Mouse (Mus musculus) intestine, embryonic 15.5 days (tissue): ENCODE measurements around the gene Trappc2l. TPM values are rescaled to one million over a fixed set of nuclear protein-coding genes. Genes with fewer than 3 reads are reported as not detected.

ENCODE experiments used
- ATAC-seq: fragments of 200-750 bp; cut with Nextera tagmentation; 2 replicates; pipeline ENCODE4 v1.8.0; 2017; ENCODE audit warnings: moderate TSS enrichment, moderate library complexity
- H3K27ac ChIP-seq: fragments of 300-500 bp; sonication (generic); 2 replicates; pipeline ENCODE4 v1.5.1; 2015; ENCODE audit warnings: mild to moderate bottlenecking, inconsistent platforms
- H3K27me3 ChIP-seq: fragments of 300-500 bp; sonication (generic); replicated peaks from 2 replicates; pipeline ENCODE4 v1.6.1; 2015; ENCODE audit warnings: inconsistent platforms
- H3K36me3 ChIP-seq: fragments of 300-500 bp; sonication (generic); 2 replicates; pipeline ENCODE4 v1.6.1; 2015; ENCODE audit warnings: inconsistent platforms
- H3K4me1 ChIP-seq: fragments of 300-500 bp; sonication (generic); replicated peaks from 2 replicates; pipeline ENCODE4 v1.6.1; 2015; ENCODE audit warnings: inconsistent platforms
- H3K4me2 ChIP-seq: fragments of 300-500 bp; sonication (generic); replicated peaks from 2 replicates; pipeline ENCODE4 v1.6.1; 2015; ENCODE audit warnings: mild to moderate bottlenecking, inconsistent platforms
- H3K4me3 ChIP-seq: fragments of 300-500 bp; sonication (generic); replicated peaks from 2 replicates; pipeline ENCODE4 v1.5.1; 2015; ENCODE audit warnings: inconsistent platforms
- H3K9ac ChIP-seq: fragments of 300-500 bp; sonication (generic); 2 replicates; pipeline ENCODE4 v1.6.1; 2015; ENCODE audit warnings: inconsistent platforms
- H3K9me3 ChIP-seq: fragments of 300-500 bp; sonication (generic); 2 replicates; pipeline ENCODE4 v1.6.1; 2016; ENCODE audit warnings: inconsistent platforms
- WGBS: fragments of 180-500 bp; shearing (Covaris S2); methylation state at CpG from one replicate; pipeline ENCODE4 v1.1.7; 2015; 5-methylcytosine and 5-hydroxymethylcytosine counted together
- polyA plus RNA-seq: library from polyadenylated mRNA; unstranded; fragments of >200 nt; fragmentation: Nextera tagmentation; extraction: Ambion mirVana; gene quantifications from 2 replicates; pipeline ENCODE4 v1.2.1, GENCODE M21; 2015

Gene Trappc2l
- polyA plus RNA-seq, result 58.0 and 76.0 TPM in 2 replicates

GRCm38 (mm10) chr8:122611295-122612133, at the start of gene Trappc2l, which contains the start of gene Galns:
Trappc2l (plus strand) TSS chr8:122611640.
Galns (minus strand) TSS chr8:122611463.
- H3K9me3 ChIP-seq, result no peaks in the 10 kb centered on the region
- peak within 1 kb of the TSS; percentile 86 for H3K27ac ChIP-seq
- H3K4me1 ChIP-seq, result peaks cover 21% of the 10 kb centered on the region
- no peaks in the 10 kb centered on the region for H3K27me3 ChIP-seq
- ATAC-seq, result peak; percentile 98
- H3K4me3 ChIP-seq, result peak within 1 kb of the TSS; percentile 60
- H3K9ac ChIP-seq, result peak within 1 kb of the TSS; percentile 72
- H3K36me3 ChIP-seq, result peaks cover 2% of the 10 kb centered on the region; the same call in 1 of the 2 replicates
- under 1% methylated on average over 47 of the region's 57 CpGs for WGBS
- H3K4me2 ChIP-seq, result peak within 1 kb of the TSS; percentile 83

- H3K27ac ChIP-seq, result no peak overlapping the region
- 75% methylated on average over 25 of the region's 25 CpGs for WGBS
- no peaks in the 10 kb centered on the region for H3K9me3 ChIP-seq
Observed at GRCm38 (mm10) chr8:122564363-122565352, 46.8 kb upstream of the Trappc2l start.

DNA sequence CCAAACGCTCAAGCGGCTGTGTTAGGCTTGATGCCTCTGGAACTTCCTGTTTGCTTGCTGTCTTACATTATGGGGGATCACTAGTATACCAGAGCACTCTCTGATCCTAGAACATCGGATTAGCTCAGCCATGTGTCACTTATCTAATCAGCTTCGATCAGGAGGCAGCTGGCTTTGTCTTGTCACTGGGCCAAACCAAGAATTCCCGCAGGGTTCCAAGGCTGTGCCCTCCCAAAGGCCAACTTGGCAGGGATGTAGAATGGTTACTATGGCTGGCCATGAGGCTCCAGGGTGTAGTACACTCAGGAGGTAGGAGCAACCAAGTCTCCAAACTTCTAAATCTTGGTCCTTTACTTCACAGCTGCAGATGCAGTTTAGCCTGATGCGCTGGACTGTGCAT, 44.7 kb upstream of the Trappc2l start:
- 33% methylated on average over 6 of the region's 6 CpGs for WGBS
- peaks cover 21% of the 10 kb centered on the region for H3K36me3 ChIP-seq
- peak overlapping the region; percentile 93 for H3K27ac ChIP-seq
- peak; percentile 3 for ATAC-seq
- no peaks in the 10 kb centered on the region for H3K27me3 ChIP-seq
- peak overlapping the region; percentile 70 for H3K4me2 ChIP-seq
- H3K4me3 ChIP-seq, result peak overlapping the region; percentile 81
- H3K4me1 ChIP-seq, result peaks cover 22% of the 10 kb centered on the region
- no peaks in the 10 kb centered on the region for H3K9me3 ChIP-seq
- peak overlapping the region; percentile 75 for H3K9ac ChIP-seq

More at GRCm38 (mm10) chr8:122564363-122565352, 46.8 kb upstream of the Trappc2l start:
- Histone ChIP-seq H3K9ac (no peak overlapping the region), H3K36me3 (peaks cover under 1% of the 10 kb centered on the region; the same call in 1 of the 2 replicates), H3K27me3 (no peaks in the 10 kb centered on the region), H3K4me1 (peaks cover 18% of the 10 kb centered on the region), H3K4me3 (no peak overlapping the region), H3K4me2 (0 out of 2 replicates have a peak overlapping the region, but pooled peaks have one; percentile 4)
- ATAC-seq, result no peak

DNA sequence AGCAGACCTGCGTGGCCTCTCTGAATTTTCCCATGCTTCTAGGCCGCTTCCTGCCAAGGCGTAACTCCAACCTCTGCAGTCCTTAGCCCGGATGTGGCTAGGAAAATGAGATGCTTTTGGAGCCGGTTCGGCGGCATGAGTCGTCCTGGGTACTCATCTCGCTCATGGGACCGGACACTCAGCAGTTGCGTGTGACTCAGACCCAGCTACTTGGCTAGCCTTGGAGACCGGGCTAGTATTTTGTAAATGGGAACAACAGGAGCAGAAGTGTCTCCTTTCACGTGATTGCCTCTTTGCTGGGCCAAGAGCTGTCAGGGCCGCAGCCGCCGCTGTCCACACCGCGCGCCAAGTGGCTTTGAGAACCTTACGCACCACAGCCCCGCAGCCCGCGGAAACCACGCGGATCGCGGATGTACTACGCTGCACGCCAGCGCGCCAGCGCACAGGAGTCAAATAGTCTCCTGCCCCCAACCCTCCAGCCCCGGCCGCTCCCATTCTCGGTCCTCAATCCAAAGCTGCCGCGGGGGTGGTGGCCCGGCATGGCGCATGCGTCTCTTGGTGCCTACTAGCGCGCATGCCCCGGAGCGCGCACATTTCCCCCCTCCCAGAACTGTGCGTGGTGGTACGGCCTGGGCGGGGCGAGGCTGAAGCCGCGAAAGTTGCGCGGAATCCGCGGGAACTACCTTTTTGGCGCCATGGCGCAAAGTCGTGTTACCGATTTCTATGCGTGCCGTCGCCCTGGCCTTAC, 43.9 kb upstream of the Trappc2l start, which contains the start of gene Cdt1:
Gene Cdt1 (plus strand): TSS at position 655 of the 748 bp plus-strand sequence.
- H3K4me3 ChIP-seq, result peak within 1 kb of the TSS; percentile 81
- ATAC-seq, result peak; percentile 96
- no peaks in the 10 kb centered on the region for H3K27me3 ChIP-seq
- peaks cover 24% of the 10 kb centered on the region for H3K4me1 ChIP-seq
- H3K9ac ChIP-seq, result peak within 1 kb of the TSS; percentile 84
- H3K36me3 ChIP-seq, result peaks cover 29% of the 10 kb centered on the region
- peak within 1 kb of the TSS; percentile 93 for H3K27ac ChIP-seq
- no peaks in the 10 kb centered on the region for H3K9me3 ChIP-seq
- under 1% methylated on average over 62 of the region's 62 CpGs for WGBS
- H3K4me2 ChIP-seq, result peak within 1 kb of the TSS; percentile 70

- H3K4me2 ChIP-seq, result peak overlapping the region; percentile 70
- peak; percentile 42 for ATAC-seq
- peaks cover 31% of the 10 kb centered on the region for H3K36me3 ChIP-seq
- peak overlapping the region; percentile 90 for H3K27ac ChIP-seq
- H3K4me1 ChIP-seq, result peaks cover 25% of the 10 kb centered on the region
- no peaks in the 10 kb centered on the region for H3K9me3 ChIP-seq
- H3K9ac ChIP-seq, result peak overlapping the region; percentile 84
- WGBS, result 1% methylated on average over 34 of the region's 34 CpGs
- H3K4me3 ChIP-seq, result peak overlapping the region; percentile 81
- no peaks in the 10 kb centered on the region for H3K27me3 ChIP-seq
Observed at GRCm38 (mm10) chr8:122568109-122568504, 43.3 kb upstream of the Trappc2l start.

- no peak for ATAC-seq
- Histone ChIP-seq H3K9ac (peak overlapping the region; percentile 84), H3K27ac (no peak overlapping the region), H3K4me2 (peak overlapping the region; percentile 70), H3K4me1 (peaks cover 26% of the 10 kb centered on the region), H3K9me3 (no peaks in the 10 kb centered on the region), H3K36me3 (peaks cover 31% of the 10 kb centered on the region), H3K27me3 (no peaks in the 10 kb centered on the region), H3K4me3 (peak overlapping the region; percentile 81)
- 10% methylated on average over 10 of the region's 10 CpGs for WGBS
Observed at GRCm38 (mm10) chr8:122568881-122569309, 42.5 kb upstream of the Trappc2l start.

DNA sequence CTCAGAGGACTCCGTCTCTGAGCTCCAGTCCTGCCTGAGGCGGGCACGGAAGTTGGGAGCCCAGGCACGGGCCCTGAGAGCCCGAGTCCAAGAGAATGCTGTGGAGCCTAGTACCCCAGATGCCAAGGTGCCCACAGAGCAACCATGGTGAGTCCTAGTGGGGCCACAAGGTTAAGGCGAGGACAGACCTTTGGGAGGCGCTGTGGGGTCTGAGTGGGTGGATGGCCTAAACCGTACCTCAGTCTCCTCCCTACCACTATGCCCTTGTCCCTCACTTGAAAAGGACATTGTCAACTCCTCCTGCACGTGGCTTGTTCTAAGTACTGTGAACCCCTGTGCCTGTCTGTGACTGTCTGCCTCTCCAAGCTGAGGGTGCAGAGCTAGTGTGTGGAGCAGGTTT, 42.1 kb upstream of the Trappc2l start:
- H3K9me3 ChIP-seq, result no peaks in the 10 kb centered on the region
- no peak overlapping the region for H3K27ac ChIP-seq
- peak overlapping the region; percentile 70 for H3K4me2 ChIP-seq
- H3K9ac ChIP-seq, result peak overlapping the region; percentile 84
- peaks cover 28% of the 10 kb centered on the region for H3K4me1 ChIP-seq
- H3K36me3 ChIP-seq, result peaks cover 31% of the 10 kb centered on the region
- ATAC-seq, result no peak
- peak overlapping the region; percentile 81 for H3K4me3 ChIP-seq
- H3K27me3 ChIP-seq, result no peaks in the 10 kb centered on the region
- 60% methylated on average over 9 of the region's 9 CpGs for WGBS

DNA sequence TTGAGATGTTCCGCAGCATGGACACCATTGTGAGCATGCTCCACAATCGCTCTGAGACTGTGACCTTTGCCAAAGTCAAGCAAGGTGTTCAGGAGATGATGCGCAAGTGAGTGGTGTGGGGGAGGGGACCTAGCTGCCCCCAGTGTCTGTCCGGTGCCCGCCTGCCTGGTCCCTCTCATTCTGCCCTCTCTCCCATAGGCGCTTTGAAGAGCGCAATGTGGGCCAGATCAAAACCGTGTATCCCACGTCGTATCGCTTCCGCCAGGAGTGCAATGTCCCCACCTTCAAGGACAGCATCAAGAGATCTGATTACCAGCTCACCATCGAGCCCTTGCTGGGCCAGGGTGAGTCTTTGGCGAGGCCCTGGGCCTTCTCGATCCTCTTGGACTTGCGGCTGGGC, 41.4 kb upstream of the Trappc2l start:
- Histone ChIP-seq H3K4me1 (peaks cover 33% of the 10 kb centered on the region), H3K9ac (no peak overlapping the region)

GRCm38 (mm10) chr8:122571153-122571552, 40.3 kb upstream of the Trappc2l start:
- no peaks in the 10 kb centered on the region for H3K9me3 ChIP-seq
- H3K27ac ChIP-seq, result no peak overlapping the region; the same call in 1 of the 2 replicates
- H3K36me3 ChIP-seq, result peaks cover 31% of the 10 kb centered on the region
- no peaks in the 10 kb centered on the region for H3K27me3 ChIP-seq
- no peak overlapping the region for H3K4me3 ChIP-seq
- no peak overlapping the region for H3K4me2 ChIP-seq
- ATAC-seq, result no peak
- H3K4me1 ChIP-seq, result peaks cover 44% of the 10 kb centered on the region
- H3K9ac ChIP-seq, result no peak overlapping the region
- 93% methylated on average over 11 of the region's 11 CpGs for WGBS

More for the DNA sequence above, 41.4 kb upstream of the Trappc2l start:
- Histone ChIP-seq H3K9me3 (no peaks in the 10 kb centered on the region), H3K27me3 (no peaks in the 10 kb centered on the region), H3K36me3 (peaks cover 31% of the 10 kb centered on the region), H3K4me2 (no peak overlapping the region), H3K27ac (no peak overlapping the region), H3K4me3 (no peak overlapping the region)
- WGBS, result 94% methylated on average over 16 of the region's 16 CpGs
- no peak for ATAC-seq

- peaks cover 31% of the 10 kb centered on the region for H3K36me3 ChIP-seq
- peaks cover 38% of the 10 kb centered on the region for H3K4me1 ChIP-seq
- H3K4me2 ChIP-seq, result no peak overlapping the region
- 87% methylated on average over 17 of the region's 17 CpGs for WGBS
- H3K9me3 ChIP-seq, result no peaks in the 10 kb centered on the region
- no peaks in the 10 kb centered on the region for H3K27me3 ChIP-seq
- ATAC-seq, result no peak
- no peak overlapping the region for H3K4me3 ChIP-seq
- no peak overlapping the region for H3K9ac ChIP-seq
- no peak overlapping the region; the same call in 1 of the 2 replicates for H3K27ac ChIP-seq
Observed at GRCm38 (mm10) chr8:122571750-122572267, 39.6 kb upstream of the Trappc2l start.

DNA sequence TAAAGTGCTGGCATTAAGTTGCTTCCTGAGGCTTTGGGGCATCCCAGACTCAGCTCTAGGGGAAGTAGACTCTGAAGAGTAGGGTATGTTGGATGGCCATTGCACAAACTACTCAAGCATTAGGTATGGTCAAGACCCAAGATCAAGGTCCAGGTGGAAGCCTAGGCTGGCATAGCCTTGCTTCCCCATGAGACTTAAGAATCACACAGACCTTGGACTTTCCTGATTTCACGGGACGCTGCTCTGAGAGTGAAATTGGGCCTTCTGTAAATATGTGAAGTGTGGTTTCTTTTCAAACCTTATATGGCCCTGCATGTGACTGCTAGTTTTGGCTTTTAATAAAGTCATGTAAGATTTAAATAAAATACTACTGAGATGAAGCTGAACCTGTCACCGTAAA, 38.7 kb upstream of the Trappc2l start:
- H3K27ac ChIP-seq, result 0 out of 2 replicates have a peak overlapping the region, but pooled peaks have one; percentile 24
- ATAC-seq, result no peak

More for the DNA sequence above, 38.7 kb upstream of the Trappc2l start:
- H3K9me3 ChIP-seq, result no peaks in the 10 kb centered on the region
- no peaks in the 10 kb centered on the region for H3K27me3 ChIP-seq
- H3K36me3 ChIP-seq, result peaks cover 31% of the 10 kb centered on the region
- no peak overlapping the region for H3K9ac ChIP-seq
- 73% methylated on average over 3 of the region's 3 CpGs for WGBS
- no peak overlapping the region for H3K4me2 ChIP-seq
- H3K4me1 ChIP-seq, result peaks cover 42% of the 10 kb centered on the region
- no peak overlapping the region for H3K4me3 ChIP-seq
